Mouse (Mus musculus): ENCODE measurements around the gene Map9.

Gene Map9

DNA sequence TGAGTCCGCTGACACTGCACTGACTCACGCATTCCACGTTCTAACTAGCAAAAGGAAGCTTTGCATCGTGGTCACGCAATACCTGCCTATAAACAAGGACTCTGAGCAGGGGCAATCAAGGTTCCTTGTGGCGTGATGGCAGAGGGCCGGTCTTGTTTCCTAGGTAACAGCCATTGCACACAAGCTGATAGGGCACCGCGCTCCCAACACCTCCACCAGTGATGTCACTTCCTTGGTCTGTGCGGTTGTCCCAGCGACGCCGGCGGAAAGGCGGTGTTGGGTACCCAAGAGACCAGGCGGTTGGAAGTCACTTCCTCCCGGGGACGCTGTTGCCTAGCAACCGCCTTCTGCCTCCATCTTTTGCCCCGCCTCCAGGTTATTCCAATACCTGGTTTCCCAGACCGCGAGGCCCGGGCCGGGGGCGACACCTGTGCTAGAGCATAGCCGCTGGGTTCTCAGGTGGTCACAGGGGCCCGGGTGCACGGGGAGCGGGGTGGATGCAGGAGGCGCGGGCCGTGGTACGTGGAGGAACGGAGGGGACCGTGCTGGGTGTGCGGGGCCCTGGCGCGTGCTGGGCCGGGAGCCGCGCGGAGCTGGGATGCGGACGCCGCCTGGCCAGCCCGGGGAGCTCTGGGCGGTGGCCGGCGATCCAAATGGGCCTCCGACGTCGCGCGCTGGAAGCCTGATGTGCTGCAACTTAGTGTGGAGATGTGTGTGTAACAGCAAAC is at the start of gene Map9:
Gene Map9 (plus strand): TSS at position 248 of the 728 bp plus-strand sequence.
- in situ Hi-C loops (cut with MboI; ENCODE audit: low pct_unique_long_range_greater_than_20kb in 1 of 2, low sequenced_read_pairs in 2 of 2, unreplicated experiment in 1 of 2) = loop anchor here in 1 of 2 experiments (25.0 kb wide), 1 partner anchor 704 kb away; the partner anchor contains the start of gene Plrg1

DNA sequence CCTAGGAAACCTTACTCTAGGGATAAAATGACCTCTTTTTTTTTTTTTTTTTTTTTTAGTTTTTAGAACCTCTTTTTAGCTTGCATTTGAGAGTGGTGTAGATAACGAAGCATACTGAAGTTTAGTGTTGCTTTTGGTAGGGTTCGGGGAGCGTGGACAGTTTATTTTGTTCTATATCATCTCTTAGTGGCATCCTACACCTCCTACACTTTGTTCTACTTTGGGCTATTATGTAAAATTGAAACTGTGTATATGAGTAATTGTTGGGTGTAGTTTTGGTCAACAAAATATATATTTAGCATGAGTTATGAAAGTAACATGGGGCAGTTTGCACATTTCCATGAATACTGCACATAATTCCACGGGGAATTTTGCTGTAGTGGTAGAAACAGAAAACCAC is 42.1 kb upstream of the Map9 start:
- in situ Hi-C loops (cut with MboI; ENCODE audit: low pct_unique_long_range_greater_than_20kb in 1 of 2, low sequenced_read_pairs in 2 of 2, unreplicated experiment in 1 of 2) = no loop called here

DNA sequence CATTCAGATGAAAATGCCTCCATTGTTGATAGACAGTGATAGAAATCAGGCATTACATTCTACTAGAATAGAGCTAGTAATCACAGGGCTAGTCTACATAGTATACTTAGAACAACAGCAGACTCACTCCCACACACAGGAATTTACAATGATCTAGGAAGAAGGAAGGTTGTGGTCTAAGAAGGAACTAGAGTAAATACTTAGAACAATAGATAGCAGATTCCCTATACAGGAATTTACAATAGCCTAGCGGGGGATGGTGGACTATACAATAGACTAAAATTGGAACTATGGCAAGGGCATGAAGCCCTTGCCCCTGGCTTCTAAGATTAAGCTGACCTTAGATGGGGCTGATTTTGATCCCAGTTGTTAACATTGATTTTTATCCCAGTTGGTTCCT is 31.1 kb upstream of the Map9 start:
- in situ Hi-C loops (cut with MboI; ENCODE audit: low pct_unique_long_range_greater_than_20kb in 1 of 2, low sequenced_read_pairs in 2 of 2, unreplicated experiment in 1 of 2) = loop anchor here in 1 of 2 experiments (25.0 kb wide), 1 partner anchor 289 kb away; no protein-coding TSS in a partner anchor

DNA sequence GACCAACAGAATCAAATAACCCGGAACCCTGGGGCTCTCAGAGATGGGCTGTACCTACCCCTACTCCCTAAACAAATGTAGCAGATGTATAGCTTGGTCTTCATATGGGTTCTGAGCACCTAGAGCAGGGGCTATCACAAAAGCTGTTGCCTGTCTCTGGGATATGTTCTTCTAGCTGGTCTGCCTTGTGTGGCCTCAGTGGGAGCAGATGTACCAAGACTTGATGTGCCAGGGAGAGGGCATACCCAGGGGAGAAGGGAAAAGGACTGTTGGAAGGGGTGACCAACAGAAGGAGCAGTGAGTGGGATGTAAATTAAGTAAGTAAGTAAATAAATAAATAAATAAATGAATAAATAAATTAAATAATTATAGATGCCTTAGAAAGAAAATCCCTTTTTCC is 25.8 kb upstream of the Map9 start:
- in situ Hi-C loops (cut with MboI; ENCODE audit: low pct_unique_long_range_greater_than_20kb in 1 of 2, low sequenced_read_pairs in 2 of 2, unreplicated experiment in 1 of 2) = loop anchor here (10.0 to 25.0 kb wide), 2 partner anchors 287 to 295 kb away; no protein-coding TSS in a partner anchor

DNA sequence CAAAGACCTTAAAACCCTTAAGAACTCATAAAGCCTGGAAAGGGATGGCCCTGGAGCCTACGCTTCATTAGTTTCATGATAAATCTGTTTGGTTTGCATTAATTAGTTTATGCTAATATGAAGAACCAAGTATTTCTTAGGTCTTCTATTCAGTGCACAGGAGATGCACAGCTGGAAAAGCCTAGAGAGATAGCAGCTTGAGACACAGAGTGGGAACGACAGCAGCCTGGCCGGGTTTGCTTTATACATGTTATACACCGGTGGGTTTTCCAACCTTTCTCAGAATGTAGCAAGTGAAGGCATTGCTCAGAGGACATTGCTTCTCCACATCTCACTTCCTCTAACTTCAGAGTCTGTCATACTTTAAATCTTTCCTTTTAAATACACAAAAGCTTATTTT is 25.3 kb upstream of the Map9 start:
- in situ Hi-C loops (cut with MboI; ENCODE audit: low pct_unique_long_range_greater_than_20kb in 1 of 2, low sequenced_read_pairs in 2 of 2, unreplicated experiment in 1 of 2) = loop anchor here (10.0 to 25.0 kb wide), 2 partner anchors 288 to 295 kb away; no protein-coding TSS in a partner anchor

DNA sequence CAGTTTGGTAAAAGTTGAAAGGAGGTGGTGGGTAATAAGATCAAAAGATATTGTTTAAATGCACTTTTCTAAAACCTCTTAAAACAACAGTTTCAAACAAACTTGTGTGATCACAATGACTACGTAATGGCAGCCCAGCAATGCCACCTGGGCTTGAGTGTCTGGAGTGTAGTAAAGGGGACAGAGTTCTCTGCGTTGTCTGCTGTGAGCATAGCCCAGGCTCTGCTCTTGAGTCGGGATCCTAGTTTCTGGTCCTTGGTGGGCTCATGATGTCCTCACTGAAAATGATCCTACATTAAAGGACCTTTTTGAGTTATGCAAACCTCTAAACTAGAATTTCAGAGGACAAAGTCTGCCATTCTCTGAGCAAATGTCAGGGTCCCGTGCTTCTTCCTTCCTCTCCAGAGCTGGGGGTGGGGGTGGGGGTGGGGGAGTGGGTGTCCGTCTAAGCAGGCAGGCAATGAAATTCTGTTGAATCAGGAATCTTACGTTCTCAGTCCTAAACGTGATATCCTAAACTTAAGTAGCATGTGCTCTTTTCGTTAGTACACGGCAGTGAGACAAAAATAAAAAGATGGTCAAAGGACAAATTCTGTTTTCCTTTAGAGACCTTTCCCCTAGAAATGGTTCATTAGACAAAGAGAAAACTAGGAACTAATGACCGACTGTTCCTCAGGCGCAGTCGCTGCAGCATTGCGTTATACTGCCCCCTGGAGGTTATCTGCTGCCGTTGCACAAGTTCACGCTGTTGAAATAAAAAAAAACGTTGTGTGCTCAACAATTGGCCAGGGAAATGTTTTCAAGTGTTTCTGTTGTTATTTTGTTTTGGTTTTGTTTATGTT is 24.5 kb upstream of the Map9 start:
- in situ Hi-C loops (cut with MboI; ENCODE audit: low pct_unique_long_range_greater_than_20kb in 1 of 2, low sequenced_read_pairs in 2 of 2, unreplicated experiment in 1 of 2) = loop anchor here (10.0 to 25.0 kb wide), 2 partner anchors 289 to 296 kb away; no protein-coding TSS in a partner anchor

DNA sequence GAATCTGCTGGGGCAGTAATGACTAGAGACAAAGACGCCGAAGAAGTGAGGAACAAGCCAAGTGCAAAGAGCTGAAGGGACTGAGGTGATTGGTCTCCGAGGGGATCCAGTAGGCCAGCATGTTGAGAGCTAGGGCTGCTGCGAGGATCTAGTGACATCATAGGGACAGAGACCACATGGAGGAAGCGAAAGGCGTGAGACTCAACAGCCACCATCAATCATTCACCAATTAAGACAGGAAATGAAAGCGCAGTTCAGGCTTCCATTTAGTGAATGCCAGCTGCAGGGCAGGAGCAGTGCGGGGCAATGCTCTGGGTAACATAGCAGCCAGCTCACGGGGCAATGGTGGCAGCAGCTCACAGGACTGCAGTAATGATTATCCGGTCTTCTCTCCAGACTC is 17.7 kb upstream of the Map9 start:
- in situ Hi-C loops (cut with MboI; ENCODE audit: low pct_unique_long_range_greater_than_20kb in 1 of 2, low sequenced_read_pairs in 2 of 2, unreplicated experiment in 1 of 2) = loop anchor here in 1 of 2 experiments (25.0 kb wide), 1 partner anchor 303 kb away; no protein-coding TSS in a partner anchor

DNA sequence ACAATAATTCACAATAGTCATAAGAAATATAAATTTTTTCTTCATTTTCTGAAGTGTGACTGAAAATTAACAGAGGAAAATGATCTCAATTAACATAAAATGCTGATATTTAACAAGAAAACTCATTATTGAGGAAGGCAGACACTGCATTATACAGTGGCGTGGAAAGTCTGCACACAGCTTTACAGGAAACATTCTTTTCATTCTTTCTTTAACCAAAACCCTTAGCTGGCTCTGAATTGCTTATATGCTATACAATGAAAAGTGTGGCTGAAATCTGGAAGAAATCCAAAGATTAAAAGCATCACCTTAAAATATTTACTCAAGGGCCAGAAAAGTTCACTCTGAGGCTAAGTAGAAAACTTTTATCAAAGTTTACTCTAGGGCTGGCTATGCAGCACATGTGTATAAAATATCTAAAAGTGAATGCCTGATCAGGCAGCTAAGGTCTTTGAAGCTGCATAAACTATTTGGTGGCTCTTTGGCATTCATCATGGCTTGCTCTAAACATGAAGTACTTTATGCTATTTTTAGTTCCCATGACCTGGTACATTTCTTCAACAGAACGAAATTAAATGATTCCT is 9.5 kb upstream of the Map9 start:
- in situ Hi-C loops (cut with MboI; ENCODE audit: low pct_unique_long_range_greater_than_20kb in 1 of 2, low sequenced_read_pairs in 2 of 2, unreplicated experiment in 1 of 2) = loop anchor here in 1 of 2 experiments (25.0 kb wide), 1 partner anchor 311 kb away; no protein-coding TSS in a partner anchor

DNA sequence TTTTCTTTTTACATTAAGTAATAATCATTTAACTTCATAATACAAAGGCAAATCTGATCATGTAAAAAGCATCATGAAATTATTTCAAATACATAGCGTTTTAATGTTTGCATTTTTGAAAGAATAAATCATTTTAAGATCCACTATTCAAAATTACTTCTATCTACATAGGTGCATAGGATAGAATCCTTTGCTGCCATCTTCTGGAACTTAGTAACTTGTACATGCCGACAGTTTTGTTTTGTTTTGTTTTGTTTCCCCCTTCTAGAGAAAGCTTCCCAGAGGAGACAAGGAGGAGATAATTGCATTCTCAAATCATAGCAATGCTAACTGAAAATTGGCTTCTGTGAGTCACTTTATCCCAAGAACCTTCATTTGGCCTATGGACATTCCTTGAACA is 7.5 kb upstream of the Map9 start:
- in situ Hi-C loops (cut with MboI; ENCODE audit: low pct_unique_long_range_greater_than_20kb in 1 of 2, low sequenced_read_pairs in 2 of 2, unreplicated experiment in 1 of 2) = loop anchor here in 1 of 2 experiments (25.0 kb wide), 1 partner anchor 712 kb away; the partner anchor contains the start of gene Plrg1

DNA sequence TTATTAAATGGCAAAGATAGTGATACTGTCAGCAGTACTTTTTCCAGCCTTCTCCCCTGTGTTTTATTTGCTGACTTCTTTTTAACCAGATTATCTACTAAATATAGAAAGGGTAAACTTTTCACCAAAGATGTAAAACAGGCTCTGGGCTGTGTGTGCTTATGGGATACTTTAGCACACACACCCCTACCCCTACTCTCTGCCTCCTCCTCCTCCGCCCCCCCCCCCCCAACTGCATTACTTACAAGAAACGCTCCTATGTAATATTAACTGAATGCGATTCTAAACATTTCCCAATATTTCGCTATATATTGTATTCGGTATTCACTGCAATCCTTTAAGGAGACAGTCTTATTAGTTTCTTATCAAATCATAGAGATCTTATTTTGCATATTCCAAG is 504 bp upstream of the Map9 start:
- in situ Hi-C loops (cut with MboI; ENCODE audit: low pct_unique_long_range_greater_than_20kb in 1 of 2, low sequenced_read_pairs in 2 of 2, unreplicated experiment in 1 of 2) = loop anchor here in 1 of 2 experiments (25.0 kb wide), 1 partner anchor 705 kb away; the partner anchor contains the start of gene Plrg1

DNA sequence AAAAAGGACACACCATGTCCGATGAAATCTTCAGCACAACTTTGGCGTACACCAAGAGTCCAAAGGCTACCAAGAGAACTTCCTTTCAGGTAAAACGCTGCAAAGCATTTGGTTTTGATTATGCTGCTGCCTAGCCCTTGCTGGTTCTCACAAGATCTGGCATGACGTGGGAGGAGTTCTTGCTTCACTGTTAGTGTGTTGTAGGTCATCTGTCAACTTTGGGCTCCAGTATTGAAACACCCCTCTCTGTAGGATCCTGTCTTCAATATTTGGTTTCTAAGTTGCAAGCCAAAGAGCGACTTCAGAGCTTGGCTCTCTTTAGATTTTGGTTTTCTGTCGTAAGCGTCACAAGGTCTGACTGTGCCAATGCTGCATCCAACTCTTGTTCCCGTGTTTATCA is 1.2 kb downstream of the Map9 start:
- in situ Hi-C loops (cut with MboI; ENCODE audit: low pct_unique_long_range_greater_than_20kb in 1 of 2, low sequenced_read_pairs in 2 of 2, unreplicated experiment in 1 of 2) = loop anchor here in 1 of 2 experiments (25.0 kb wide), 1 partner anchor 703 kb away; the partner anchor contains the start of gene Plrg1

DNA sequence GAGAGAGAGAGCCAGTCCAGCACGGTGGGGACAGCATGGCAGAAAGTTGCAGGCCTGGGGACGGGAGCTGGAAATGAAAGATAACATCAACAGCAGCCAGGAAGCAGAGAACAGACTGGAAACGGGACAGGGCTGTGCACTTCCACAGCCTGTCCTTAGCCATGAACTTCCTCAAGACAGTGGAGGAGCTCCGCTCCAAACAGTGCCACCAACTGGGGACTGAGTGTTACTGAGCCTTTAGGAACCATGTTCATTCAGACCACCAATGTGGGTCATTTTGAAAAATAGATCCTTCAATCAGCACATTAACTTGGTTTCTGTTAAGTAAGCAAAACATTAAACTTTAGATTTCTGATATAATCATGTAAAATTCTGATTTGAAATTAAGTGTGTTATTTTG is 4.6 kb downstream of the Map9 start:
- in situ Hi-C loops (cut with MboI; ENCODE audit: low pct_unique_long_range_greater_than_20kb in 1 of 2, low sequenced_read_pairs in 2 of 2, unreplicated experiment in 1 of 2) = loop anchor here in 1 of 2 experiments (25.0 kb wide), 1 partner anchor 700 kb away; the partner anchor contains the start of gene Plrg1

DNA sequence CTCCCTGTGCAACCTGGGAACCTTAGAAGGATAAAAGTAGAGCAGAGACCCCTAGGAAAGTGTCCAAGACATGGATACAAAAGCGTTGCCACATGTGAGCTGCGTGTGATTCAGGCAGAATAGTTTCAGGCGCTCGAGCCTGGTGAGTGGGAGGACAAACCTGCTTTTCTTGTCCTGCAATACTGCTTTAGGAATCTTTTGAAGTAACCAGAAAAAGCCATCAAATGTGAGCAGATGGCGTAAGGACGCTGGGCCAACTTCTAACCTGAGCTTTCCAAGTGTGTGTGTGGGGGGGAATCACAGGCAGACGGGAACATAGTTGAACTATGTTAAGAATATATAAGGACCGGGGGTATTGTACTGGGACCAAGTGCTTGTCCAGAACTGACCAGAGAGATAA is 6.7 kb downstream of the Map9 start:
- in situ Hi-C loops (cut with MboI; ENCODE audit: low pct_unique_long_range_greater_than_20kb in 1 of 2, low sequenced_read_pairs in 2 of 2, unreplicated experiment in 1 of 2) = loop anchor here in 1 of 2 experiments (25.0 kb wide), 1 partner anchor 698 kb away; the partner anchor contains the start of gene Plrg1

DNA sequence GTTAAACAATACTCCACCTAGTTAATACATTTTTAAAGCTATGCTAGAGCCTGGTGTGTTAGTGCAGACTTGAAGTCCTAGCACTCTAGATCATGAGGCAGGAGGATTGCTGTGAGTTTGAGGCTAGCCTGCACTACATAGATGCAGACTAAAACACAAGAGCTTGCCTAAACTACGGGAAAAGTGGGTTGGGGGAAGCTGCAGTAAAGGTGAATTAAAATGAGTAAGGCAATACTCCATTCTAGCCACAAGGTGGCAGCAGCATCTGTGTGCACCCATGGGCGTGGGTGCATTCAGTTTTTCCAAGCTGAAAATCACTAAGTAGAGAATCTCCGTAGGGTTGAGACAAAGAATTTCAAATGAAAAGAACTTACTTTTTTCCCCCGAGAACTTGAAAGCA is 7.1 kb downstream of the Map9 start:
- in situ Hi-C loops (cut with MboI; ENCODE audit: low pct_unique_long_range_greater_than_20kb in 1 of 2, low sequenced_read_pairs in 2 of 2, unreplicated experiment in 1 of 2) = loop anchor here in 1 of 2 experiments (25.0 kb wide), 1 partner anchor 697 kb away; the partner anchor contains the start of gene Plrg1

DNA sequence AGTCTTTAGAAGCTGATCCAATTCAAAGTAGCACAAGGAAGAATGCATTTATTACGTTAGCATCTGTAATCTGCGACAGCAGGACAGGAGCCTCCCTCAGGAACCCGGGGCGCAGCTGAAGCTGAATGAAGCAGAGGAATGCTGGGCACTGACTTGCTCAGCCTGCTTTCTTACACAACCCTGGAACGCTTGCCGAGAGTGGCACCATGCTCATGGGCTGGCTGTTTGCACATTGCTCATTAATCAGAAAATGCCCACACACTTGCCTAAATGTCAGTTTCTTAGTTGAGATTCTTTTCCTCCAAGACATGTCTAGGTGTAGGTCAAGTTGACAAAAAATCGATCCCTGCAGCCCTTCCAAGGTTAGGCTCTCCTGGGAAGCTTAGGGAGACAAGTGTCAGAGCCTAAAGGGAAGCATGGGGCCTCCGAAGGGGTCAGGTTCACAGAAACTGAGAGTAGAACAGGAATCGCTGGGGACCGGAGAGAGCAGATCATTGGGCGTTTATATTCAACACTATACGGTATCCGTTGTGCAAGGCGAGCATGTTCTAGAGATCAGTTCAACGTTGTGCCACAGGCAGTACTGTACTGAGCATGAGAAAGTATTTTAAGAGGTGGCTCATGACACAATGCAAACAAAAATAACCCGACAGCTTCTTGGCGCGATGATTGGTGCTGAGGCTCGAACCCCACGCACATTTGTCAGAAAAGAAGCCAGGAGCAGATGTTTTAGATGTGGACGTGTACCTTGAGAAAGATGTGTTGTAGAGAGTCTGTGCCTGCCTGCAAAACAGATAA is 11.4 kb downstream of the Map9 start:
- in situ Hi-C loops (cut with MboI; ENCODE audit: low pct_unique_long_range_greater_than_20kb in 1 of 2, low sequenced_read_pairs in 2 of 2, unreplicated experiment in 1 of 2) = loop anchor here in 1 of 2 experiments (25.0 kb wide), 1 partner anchor 693 kb away; the partner anchor contains the start of gene Plrg1

DNA sequence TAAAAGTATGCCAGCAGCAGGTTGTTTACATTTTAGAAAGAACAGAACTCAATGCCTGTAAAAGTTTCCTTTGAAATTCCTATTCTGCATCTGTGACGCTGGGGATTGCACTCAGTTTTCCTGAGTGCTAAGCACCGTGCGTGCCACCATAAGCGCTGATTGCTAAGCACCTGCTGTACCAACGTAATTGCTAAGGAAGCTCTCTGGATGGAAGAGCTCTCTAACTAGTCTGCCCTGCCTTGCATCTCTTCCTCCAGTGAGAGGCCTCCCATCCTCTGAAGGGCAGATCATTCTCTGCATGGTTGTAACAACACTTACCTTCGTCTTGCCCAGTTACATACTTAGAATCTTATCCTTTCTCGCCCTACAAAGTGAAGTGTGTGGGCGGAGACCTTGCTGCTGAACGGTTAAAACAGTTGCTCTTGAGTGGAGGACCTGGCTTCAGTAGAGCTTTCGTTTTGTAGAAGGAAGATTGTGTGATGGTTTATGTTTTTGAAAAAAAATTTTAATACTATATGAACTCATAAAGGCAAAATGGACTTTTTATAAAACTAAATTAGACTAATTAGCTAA is 12.7 kb downstream of the Map9 start:
- in situ Hi-C loops (cut with MboI; ENCODE audit: low pct_unique_long_range_greater_than_20kb in 1 of 2, low sequenced_read_pairs in 2 of 2, unreplicated experiment in 1 of 2) = loop anchor here in 1 of 2 experiments (25.0 kb wide), 1 partner anchor 692 kb away; the partner anchor contains the start of gene Plrg1

DNA sequence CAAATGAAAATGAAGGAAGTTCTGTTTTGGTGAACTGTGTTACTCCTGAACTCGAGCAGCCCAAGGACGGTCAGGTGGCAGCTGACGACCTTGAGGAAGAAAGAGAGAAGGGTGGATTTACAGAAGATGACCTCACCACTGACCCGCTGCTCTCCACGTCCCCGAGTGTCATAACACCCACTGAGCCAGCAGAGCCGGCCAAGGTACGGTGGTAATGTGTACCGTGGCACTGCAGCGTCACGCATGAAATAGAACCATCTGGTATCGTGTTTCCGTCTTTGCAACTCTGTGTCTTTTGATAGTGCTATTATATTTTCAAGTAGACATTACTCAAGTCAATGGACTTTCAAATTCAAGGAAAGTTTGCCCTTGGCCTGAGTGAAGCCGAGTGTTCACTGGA is 19.1 kb downstream of the Map9 start:
- in situ Hi-C loops (cut with MboI; ENCODE audit: low pct_unique_long_range_greater_than_20kb in 1 of 2, low sequenced_read_pairs in 2 of 2, unreplicated experiment in 1 of 2) = no loop called here
